In genomic region chr11:75263274-75263963, GRCm38 (mm10) we compare ENCODE assay signal across 10 mouse cellular contexts.
DNase-seq lines count a peak whose midpoint lies in the region; ATAC-seq and TF ChIP-seq lines count a peak whose summit lies in the region.
"Had no signal": no experiment of that assay in that cellular context is flagged by ENCODE, and none has a peak within 500 bp of the region (broad histone marks: within the 10 kb centered on the region; RNA-seq: fewer than 3 reads in every experiment).

No protein-coding gene starts in this region.

- H3K27ac ChIP-seq in heart, embryonic 12.5 days (ENCODE audit: poor library complexity, severe bottlenecking): 0 out of 2 replicates have a peak overlapping the region, but pooled peaks have one; percentile 14
- H3K27ac ChIP-seq in cortical plate, adult 2 months (ENCODE audit: insufficient read depth, low read length): 0 out of 2 replicates have a peak overlapping the region, but pooled peaks have one; percentile 45
- H3K27ac ChIP-seq in hindbrain, embryonic 12.5 days: peak overlapping the region; percentile 73
- H3K27ac ChIP-seq in midbrain, embryonic 10.5 days (replicated peaks): peak overlapping the region; percentile 53
- H3K27ac ChIP-seq: hindbrain, embryonic 15.5 days had no signal

- H3K4me2 ChIP-seq in heart, embryonic 12.5 days: no peak overlapping the region
- H3K4me2 ChIP-seq in hindbrain, embryonic 12.5 days (replicated peaks): no peak overlapping the region
- H3K4me2 ChIP-seq: hindbrain, embryonic 15.5 days had no signal

- no peaks in the 10 kb centered on the region for H3K27me3 ChIP-seq in heart, embryonic 12.5 days (replicated peaks)
- H3K27me3 ChIP-seq in hindbrain, embryonic 12.5 days: peaks cover 3% of the 10 kb centered on the region; the same call in 1 of the 2 replicates
- no peaks in the 10 kb centered on the region for H3K27me3 ChIP-seq in midbrain, embryonic 10.5 days (ENCODE audit: low read depth, poor library complexity, severe bottlenecking)
- H3K27me3 ChIP-seq: hindbrain, embryonic 15.5 days had no signal

- no peak overlapping the region for H3K4me3 ChIP-seq in heart, embryonic 12.5 days
- H3K4me3 ChIP-seq in cortical plate, adult 2 months (ENCODE audit: insufficient read depth, low read length): no peak overlapping the region
- no peak overlapping the region for H3K4me3 ChIP-seq in hindbrain, embryonic 12.5 days
- H3K4me3 ChIP-seq in midbrain, embryonic 10.5 days: no peak overlapping the region
- H3K4me3 ChIP-seq: hindbrain, embryonic 15.5 days had no signal

- intact Hi-C loops in heart, postnatal 10 days (cut with DNase I): no loop called here

- no peak for ATAC-seq in heart, embryonic 12.5 days (ENCODE audit: insufficient number of reproducible peaks, low FRiP score)
- ATAC-seq in hindbrain, embryonic 12.5 days (ENCODE audit: low FRiP score): peak; percentile 55

- H3K4me1 ChIP-seq in heart, embryonic 12.5 days (replicated peaks): peaks cover 67% of the 10 kb centered on the region
- H3K4me1 ChIP-seq in cortical plate, adult 2 months (ENCODE audit: control insufficient read depth, insufficient read depth, low read length): peaks cover 11% of the 10 kb centered on the region
- peaks cover 57% of the 10 kb centered on the region for H3K4me1 ChIP-seq in hindbrain, embryonic 12.5 days
- peaks cover 65% of the 10 kb centered on the region for H3K4me1 ChIP-seq in midbrain, embryonic 10.5 days

- no peak for TF ChIP-seq CTCF in cortical plate, adult 2 months (IDR thresholded peaks at IDR 0.05; ENCODE audit: extremely low read depth, insufficient read depth, low read length)

- 71% methylated on average over 15 of the region's 15 CpGs for WGBS in heart, embryonic 12.5 days
- 51% methylated on average over 15 of the region's 15 CpGs for WGBS in hindbrain, embryonic 12.5 days
- WGBS in midbrain, embryonic 10.5 days: 86% methylated on average over 15 of the region's 15 CpGs

- no peaks in the 10 kb centered on the region for H3K9me3 ChIP-seq in heart, embryonic 12.5 days (replicated peaks)
- H3K9me3 ChIP-seq in hindbrain, embryonic 12.5 days (replicated peaks): no peaks in the 10 kb centered on the region
- no peaks in the 10 kb centered on the region for H3K9me3 ChIP-seq in midbrain, embryonic 10.5 days (replicated peaks)
- H3K9me3 ChIP-seq: hindbrain, embryonic 15.5 days had no signal

- no peak for TF ChIP-seq POLR2A in cortical plate, adult 2 months (IDR thresholded peaks at IDR 0.05; ENCODE audit: extremely low read depth, insufficient read depth, low read length)

- H3K9ac ChIP-seq in heart, embryonic 12.5 days: peak overlapping the region; percentile 21
- H3K9ac ChIP-seq in hindbrain, embryonic 12.5 days: peak overlapping the region; percentile 35; the same call in 1 of the 2 replicates
- H3K9ac ChIP-seq: hindbrain, embryonic 15.5 days had no signal

- no peak for DNase-seq in heart, postnatal 10 days
- no peak for DNase-seq in midbrain, embryonic 10.5 days (ENCODE audit: low spot score)
- no peak for DNase-seq in ovary, postnatal 14 days (ENCODE audit: low spot score)
- no peak for DNase-seq in layer of hippocampus, adult 8-10 months (ENCODE audit: low spot score in 2 of 2)
- no peak for DNase-seq in layer of hippocampus, adult 9-11 months
- DNase-seq: thymus, postnatal 14 days had no signal

- H3K36me3 ChIP-seq in heart, embryonic 12.5 days: peaks cover 8% of the 10 kb centered on the region; the same call in 1 of the 2 replicates
- no peaks in the 10 kb centered on the region for H3K36me3 ChIP-seq in hindbrain, embryonic 12.5 days
- no peaks in the 10 kb centered on the region for H3K36me3 ChIP-seq in midbrain, embryonic 10.5 days
- H3K36me3 ChIP-seq: hindbrain, embryonic 15.5 days had no signal

Comparison
In these comparisons a context has a peak if more than half of its experiments do, and no peak if none do; other contexts are left out.
1. H3K27ac ChIP-seq: peak in every context shown above with its lines; median percentile 73 in hindbrain, embryonic 12.5 days; 53 in midbrain, embryonic 10.5 days; 45 in cortical plate, adult 2 months; 14 in heart, embryonic 12.5 days.